Mouse (Mus musculus) hindbrain, embryonic 12.5 days (tissue): ENCODE results near the gene Aldob. TPM values are rescaled to one million over a fixed set of nuclear protein-coding genes. Genes with fewer than 3 reads are reported as not detected.
"Not testable (repeated sequence)": the region's sequence is repeated elsewhere in the genome, so short reads cannot be mapped to it uniquely, and the experiment has no call there.

ENCODE experiments used
- ATAC-seq: fragments of 200-750 bp; cut with Nextera tagmentation; 2 replicates; pipeline ENCODE4 v1.8.0; 2017; ENCODE audit warnings: moderate TSS enrichment; ENCODE audit not compliant: low FRiP score
- H3K27ac ChIP-seq: fragments of 300-500 bp; sonication (generic); 2 replicates; pipeline ENCODE4 v1.5.1; 2016; ENCODE audit warnings: mild to moderate bottlenecking
- H3K27me3 ChIP-seq: fragments of 300-500 bp; sonication (generic); 2 replicates; pipeline ENCODE4 v1.6.1; 2016; ENCODE audit warnings: mild to moderate bottlenecking
- H3K36me3 ChIP-seq: fragments of 300-500 bp; sonication (generic); 2 replicates; pipeline ENCODE4 v1.6.1; 2016; ENCODE audit warnings: mild to moderate bottlenecking
- H3K4me1 ChIP-seq: fragments of 300-500 bp; sonication (generic); 2 replicates; pipeline ENCODE4 v1.6.1; 2016
- H3K4me2 ChIP-seq: fragments of 300-500 bp; sonication (generic); replicated peaks from 2 replicates; pipeline ENCODE4 v1.6.1; 2016; ENCODE audit warnings: mild to moderate bottlenecking
- H3K4me3 ChIP-seq: fragments of 300-500 bp; sonication (generic); 2 replicates; pipeline ENCODE4 v1.5.1; 2016; ENCODE audit warnings: mild to moderate bottlenecking
- H3K9ac ChIP-seq: fragments of 300-500 bp; sonication (generic); 2 replicates; pipeline ENCODE4 v1.6.1; 2016; ENCODE audit warnings: mild to moderate bottlenecking, moderate library complexity
- H3K9me3 ChIP-seq: fragments of 300-500 bp; sonication (generic); replicated peaks from 2 replicates; pipeline ENCODE4 v1.6.1; 2016; ENCODE audit warnings: mild to moderate bottlenecking
- WGBS: fragments of 180-500 bp; shearing (Covaris S2); methylation state at CpG from one replicate; pipeline ENCODE4 v1.1.7; 2016; 5-methylcytosine and 5-hydroxymethylcytosine counted together
- polyA plus RNA-seq: library from polyadenylated mRNA; unstranded; fragments of >200 nt; fragmentation: Nextera tagmentation; extraction: Ambion mirVana; gene quantifications from 2 replicates; pipeline ENCODE4 v1.2.1, GENCODE M21; 2016

The Aldob gene
- polyA plus RNA-seq, 1 experiment from 2014 or later = not detected

DNA sequence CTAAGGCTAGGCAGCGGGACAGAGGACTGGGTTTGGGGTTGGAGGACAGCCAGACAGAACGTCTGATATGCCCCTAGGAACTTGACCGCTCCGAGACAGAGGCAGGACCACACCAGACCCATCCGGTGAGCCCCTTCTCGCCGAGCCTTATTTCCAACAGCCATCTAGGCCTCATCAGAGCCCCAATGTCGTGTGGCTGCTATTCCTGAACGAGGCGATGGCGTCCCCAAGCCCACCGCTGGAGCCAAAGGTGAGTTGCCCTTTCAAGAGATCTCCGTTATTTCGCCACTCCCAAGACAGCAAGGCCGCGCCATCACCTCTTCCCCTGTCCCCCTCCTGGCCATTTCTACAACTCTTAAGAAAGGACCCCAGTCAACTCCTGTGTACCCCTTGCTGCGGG, 28.0 kb downstream of the Aldob start:
- Histone ChIP-seq H3K9me3 (no peaks in the 10 kb centered on the region), H3K4me1 (peaks cover 22% of the 10 kb centered on the region), H3K27ac (0 out of 2 replicates have a peak overlapping the region, but pooled peaks have one; percentile 12), H3K9ac (peak overlapping the region; percentile 77), H3K27me3 (no peaks in the 10 kb centered on the region), H3K36me3 (peaks cover 29% of the 10 kb centered on the region), H3K4me2 (peak overlapping the region; percentile 69), H3K4me3 (peak overlapping the region; percentile 67)
- under 1% methylated on average over 17 of the region's 17 CpGs for WGBS
- peak; percentile 78; the same call in 1 of the 2 replicates for ATAC-seq

DNA sequence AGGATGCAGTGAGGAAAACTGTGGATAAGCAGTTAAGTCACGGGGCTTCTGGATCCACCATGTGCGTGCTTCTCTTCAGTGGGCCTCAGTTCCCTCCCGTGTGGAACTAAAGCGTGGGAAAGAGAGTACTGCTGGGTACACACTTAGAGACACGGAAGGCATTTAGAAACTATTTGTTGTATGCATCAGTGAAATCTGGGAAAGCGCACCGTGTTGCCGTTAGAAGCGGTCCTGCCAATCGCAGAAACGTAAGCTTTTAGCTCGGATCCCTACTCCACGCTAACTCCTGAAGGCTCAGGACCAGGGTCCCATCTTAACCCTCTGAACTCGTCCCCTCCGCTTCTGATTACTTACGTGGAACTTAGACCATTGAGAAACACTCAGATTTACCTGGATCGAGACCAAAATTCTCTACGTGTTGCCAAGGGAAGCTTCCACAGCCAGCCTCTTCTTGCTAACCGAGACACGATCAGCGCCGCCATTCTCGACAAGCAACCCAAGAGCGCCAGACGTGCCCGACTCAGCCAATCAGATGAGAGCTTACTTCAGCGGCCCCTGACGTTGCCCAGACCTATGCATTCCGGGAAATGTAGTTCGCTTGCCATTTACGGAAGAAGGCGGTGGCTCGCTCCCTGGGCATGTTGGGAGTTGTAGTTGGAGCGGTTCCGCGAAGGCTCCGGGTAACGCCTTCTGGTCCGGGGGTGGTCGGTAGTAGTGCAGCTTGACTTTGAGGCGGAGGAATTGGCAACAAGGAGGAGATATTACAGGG, 28.6 kb downstream of the Aldob start, which contains the start of the genes Mrpl50 and Zfp189:
TSS of gene Mrpl50 (minus strand) at position 522 of the 769 bp plus-strand sequence.
TSS of gene Zfp189 (plus strand) at position 605 of the 769 bp plus-strand sequence.
- H3K9ac ChIP-seq = peak within 1 kb of the TSS; percentile 77
- H3K4me3 ChIP-seq = peak within 1 kb of the TSS; percentile 67
- peak within 1 kb of the TSS; percentile 45; the same call in 1 of the 2 replicates for H3K27ac ChIP-seq
- under 1% methylated on average over 41 of the region's 41 CpGs for WGBS
- H3K9me3 ChIP-seq = no peaks in the 10 kb centered on the region
- peak; percentile 100 for ATAC-seq
- H3K36me3 ChIP-seq = peaks cover 29% of the 10 kb centered on the region
- peaks cover 22% of the 10 kb centered on the region for H3K4me1 ChIP-seq
- H3K27me3 ChIP-seq = no peaks in the 10 kb centered on the region
- H3K4me2 ChIP-seq = peak within 1 kb of the TSS; percentile 69

DNA sequence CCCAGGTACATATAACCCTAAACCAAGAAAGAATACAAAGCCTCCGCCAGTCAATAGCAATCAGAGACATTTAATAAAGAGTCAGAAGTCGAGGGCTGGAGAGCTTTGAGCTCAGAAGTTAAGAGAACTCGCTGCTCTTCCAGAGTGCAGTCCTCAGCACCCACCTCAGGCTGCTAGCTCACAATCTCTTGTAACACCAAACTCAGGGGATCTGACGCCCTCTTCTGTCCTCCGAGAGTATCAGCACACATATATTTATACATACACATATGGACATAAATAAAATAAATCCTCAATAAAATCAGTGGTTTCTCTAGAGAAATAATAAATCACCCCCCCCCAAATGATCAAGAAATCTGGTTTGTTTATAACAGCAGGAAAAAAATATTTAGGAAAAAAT, 29.9 kb downstream of the Aldob start:
- H3K27me3 ChIP-seq = no peaks in the 10 kb centered on the region
- no peaks in the 10 kb centered on the region for H3K9me3 ChIP-seq
- H3K4me3 ChIP-seq = no peak overlapping the region
- no peak overlapping the region for H3K9ac ChIP-seq
- H3K4me2 ChIP-seq = no peak overlapping the region; the same call in 1 of the 2 replicates
- no peak for ATAC-seq
- H3K4me1 ChIP-seq = peaks cover 22% of the 10 kb centered on the region
- H3K36me3 ChIP-seq = peaks cover 25% of the 10 kb centered on the region
- 74% methylated on average over 5 of the region's 5 CpGs for WGBS
- no peak overlapping the region for H3K27ac ChIP-seq

DNA sequence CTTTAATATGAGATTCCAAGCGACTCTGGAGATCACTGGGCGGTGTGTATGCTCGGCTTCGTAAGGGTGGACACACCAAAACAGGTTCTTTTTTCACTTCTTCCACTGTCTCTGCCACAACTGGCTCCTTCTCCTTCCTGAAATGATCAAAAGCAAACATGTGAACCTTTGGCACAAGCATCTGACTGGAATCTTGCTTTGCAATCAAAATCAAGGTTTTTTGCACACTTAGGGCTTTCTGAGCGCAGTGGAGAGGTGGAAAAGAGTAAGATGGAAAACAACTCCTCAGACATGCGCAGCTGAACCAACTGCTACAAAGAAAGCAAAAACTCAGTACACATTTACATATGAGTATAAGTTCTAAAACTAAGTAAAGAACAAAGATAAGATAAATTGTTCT, 34.9 kb downstream of the Aldob start:
- Histone ChIP-seq H3K27me3 (no peaks in the 10 kb centered on the region), H3K4me3 (no peak overlapping the region), H3K9ac (no peak overlapping the region), H3K36me3 (peaks cover 30% of the 10 kb centered on the region), H3K9me3 (no peaks in the 10 kb centered on the region), H3K27ac (no peak overlapping the region), H3K4me1 (peaks cover 7% of the 10 kb centered on the region), H3K4me2 (no peak overlapping the region)
- no peak for ATAC-seq
- 94% methylated on average over 6 of the region's 6 CpGs for WGBS

DNA sequence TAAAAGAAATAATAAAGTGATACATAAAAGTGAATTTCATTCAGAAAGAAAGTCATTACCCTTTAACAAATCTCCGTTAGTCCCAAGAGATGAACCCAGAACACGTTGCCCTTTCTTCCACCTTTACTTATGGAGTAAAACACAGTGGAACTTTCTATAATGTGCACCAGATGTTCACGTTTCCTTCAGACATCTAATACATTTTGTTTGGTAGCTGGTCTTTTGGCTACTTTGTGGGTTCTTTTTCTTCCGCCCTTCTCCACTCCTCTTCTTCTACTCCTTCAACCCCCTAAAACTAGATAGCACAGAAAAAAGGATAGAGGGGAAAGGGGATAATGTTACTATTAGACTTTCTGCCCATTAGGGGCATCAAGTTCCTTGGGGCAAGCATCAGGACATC, 36.7 kb downstream of the Aldob start:
- no peak for ATAC-seq
- Histone ChIP-seq H3K9ac (no peak overlapping the region), H3K4me2 (no peak overlapping the region), H3K9me3 (no peaks in the 10 kb centered on the region), H3K4me3 (no peak overlapping the region), H3K36me3 (peaks cover 30% of the 10 kb centered on the region), H3K27ac (no peak overlapping the region), H3K27me3 (no peaks in the 10 kb centered on the region), H3K4me1 (no peaks in the 10 kb centered on the region)
- WGBS = 74% methylated on average over 4 of the region's 4 CpGs

DNA sequence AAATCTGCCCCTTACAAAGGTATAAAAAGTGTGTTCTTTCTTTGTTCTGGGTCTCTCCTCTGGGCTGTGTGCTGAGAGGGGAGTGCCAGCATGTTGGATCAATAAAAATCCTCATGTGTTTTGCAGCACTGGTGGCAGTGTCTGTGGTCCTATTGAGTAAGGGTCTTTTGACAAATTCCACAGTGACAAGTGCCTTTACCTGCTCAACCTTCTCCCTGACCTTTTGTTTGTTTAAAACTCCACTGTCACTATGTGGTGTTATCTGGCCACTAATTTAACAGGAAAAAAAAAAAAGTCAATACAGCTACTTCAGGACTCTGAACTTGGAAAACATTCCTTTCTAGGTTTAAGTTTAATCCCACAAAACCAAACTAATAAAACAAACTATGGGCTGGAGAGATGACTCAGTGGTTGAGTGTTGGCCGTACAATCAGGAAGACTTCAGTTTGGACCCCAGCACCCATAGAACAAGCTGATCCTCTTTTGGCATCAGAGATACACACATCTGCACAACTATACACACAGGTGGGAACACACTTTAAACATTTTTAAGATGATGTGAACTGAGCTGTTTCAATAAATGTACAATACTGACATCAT, 39.0 kb downstream of the Aldob start:
- not testable (repeated sequence) for H3K27me3 ChIP-seq, H3K4me2 ChIP-seq, ATAC-seq, H3K9me3 ChIP-seq, H3K27ac ChIP-seq, H3K9ac ChIP-seq, H3K4me1 ChIP-seq, H3K4me3 ChIP-seq
- H3K36me3 ChIP-seq = peaks cover 24% of the 10 kb centered on the region
- 96% methylated on average over 1 of the region's 1 CpGs for WGBS

DNA sequence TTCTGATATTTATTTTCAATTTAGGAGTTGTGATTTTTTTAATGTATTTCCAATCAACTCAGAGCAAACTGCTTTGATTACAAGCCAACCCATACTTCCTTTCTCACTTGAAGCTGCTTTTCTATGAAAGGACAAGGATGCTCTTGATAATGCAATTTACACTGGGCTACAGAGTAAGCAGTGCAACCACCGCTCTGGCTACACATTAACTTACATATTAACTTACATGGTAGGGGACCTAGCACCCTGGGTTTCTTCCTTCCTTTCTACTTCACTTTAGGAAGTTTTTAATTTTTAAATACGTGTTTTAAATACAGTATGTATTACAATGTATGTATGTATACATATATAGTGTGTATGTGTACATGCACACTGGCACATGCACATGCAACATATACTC, 40.2 kb downstream of the Aldob start:
- H3K27me3 ChIP-seq = no peaks in the 10 kb centered on the region
- no peaks in the 10 kb centered on the region for H3K9me3 ChIP-seq
- H3K4me2 ChIP-seq = no peak overlapping the region
- WGBS = 92% methylated on average over 2 of the region's 2 CpGs
- peaks cover 19% of the 10 kb centered on the region for H3K36me3 ChIP-seq
- H3K9ac ChIP-seq = no peak overlapping the region
- ATAC-seq = no peak
- H3K4me3 ChIP-seq = no peak overlapping the region
- H3K27ac ChIP-seq = no peak overlapping the region
- no peaks in the 10 kb centered on the region for H3K4me1 ChIP-seq

DNA sequence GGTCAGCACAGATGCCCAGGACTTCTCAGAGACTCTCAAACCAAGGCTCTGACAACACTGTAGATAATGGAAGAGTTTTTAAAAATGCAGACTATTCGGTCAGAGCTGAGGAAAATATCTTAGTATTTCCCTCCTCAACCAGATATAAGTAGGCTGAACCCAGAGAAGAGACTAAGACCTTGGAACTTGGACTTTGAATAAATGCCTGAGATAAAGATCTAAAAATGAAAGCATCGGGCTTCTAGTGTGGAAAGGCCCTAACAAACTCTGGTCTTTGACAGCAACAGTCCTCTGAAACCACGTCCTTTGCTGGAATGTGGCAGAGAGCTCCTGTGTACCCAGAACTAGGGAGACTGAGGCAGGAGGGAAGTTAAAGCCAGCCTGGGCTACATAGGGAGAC, 43.0 kb downstream of the Aldob start, which contains the start of gene Baat:
TSS of gene Baat (minus strand) at position 172 of the 400 bp plus-strand sequence.
- Histone ChIP-seq H3K4me2 (no peak within 1 kb of the TSS), H3K9me3 (no peaks in the 10 kb centered on the region), H3K4me3 (no peak within 1 kb of the TSS), H3K36me3 (no peaks in the 10 kb centered on the region), H3K27ac (no peak within 1 kb of the TSS), H3K4me1 (no peaks in the 10 kb centered on the region), H3K27me3 (no peaks in the 10 kb centered on the region), H3K9ac (no peak within 1 kb of the TSS)
- ATAC-seq = no peak
- WGBS = 81% methylated on average over 3 of the region's 3 CpGs

DNA sequence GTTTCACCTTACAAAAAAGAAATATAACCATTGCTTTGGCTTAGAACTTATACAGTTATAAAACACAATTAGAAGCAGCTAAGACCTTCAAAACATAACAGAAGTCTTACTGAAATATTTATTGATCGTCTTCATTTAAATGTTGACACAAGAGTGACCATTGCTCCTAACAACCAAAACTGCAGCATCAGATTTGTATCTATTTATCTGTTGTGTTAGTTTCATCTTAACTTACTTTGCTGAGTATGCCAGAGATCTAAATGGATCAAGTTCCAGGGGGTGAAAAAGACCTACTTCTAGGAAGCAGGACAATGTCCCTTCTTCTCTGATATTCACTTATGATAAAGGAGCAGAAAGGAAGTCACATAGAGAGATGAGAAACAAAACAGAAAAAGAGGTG, 45.8 kb downstream of the Aldob start:
- no peak overlapping the region for H3K4me2 ChIP-seq
- H3K4me1 ChIP-seq = no peaks in the 10 kb centered on the region
- H3K9ac ChIP-seq = no peak overlapping the region
- H3K4me3 ChIP-seq = no peak overlapping the region
- H3K9me3 ChIP-seq = no peaks in the 10 kb centered on the region
- H3K27ac ChIP-seq = no peak overlapping the region
- no peak for ATAC-seq
- H3K36me3 ChIP-seq = no peaks in the 10 kb centered on the region
- no peaks in the 10 kb centered on the region for H3K27me3 ChIP-seq
- 83% methylated on average over 1 of the region's 1 CpGs for WGBS

Other genes with a start within 250 kb of the Aldob start
- gene Acnat2, start 141.4 kb downstream of the Aldob start, polyA plus RNA-seq = not detected in 2 replicates
- not detected in 2 replicates for gene Acnat1, start 75.6 kb downstream of the Aldob start, polyA plus RNA-seq
- gene Baat, start 43.0 kb downstream of the Aldob start, polyA plus RNA-seq = 0.17 and 0.18 TPM in 2 replicates
- 80.7 and 82.2 TPM in 2 replicates for gene Mrpl50, start 28.5 kb downstream of the Aldob start, polyA plus RNA-seq
- 14.9 and 16.7 TPM in 2 replicates for gene Zfp189, start 28.4 kb downstream of the Aldob start, polyA plus RNA-seq
- gene Tmem246, start 48.3 kb upstream of the Aldob start, polyA plus RNA-seq = 31.0 and 33.3 TPM in 2 replicates
- 67.6 TPM in 2 replicates for gene Rnf20, start 82.5 kb upstream of the Aldob start, polyA plus RNA-seq
- gene Ppp3r2, start 132.5 kb upstream of the Aldob start, polyA plus RNA-seq = 0.17 and 0.18 TPM in 2 replicates